8 mouse cellular contexts compared by ENCODE assay signal in the genomic region with DNA sequence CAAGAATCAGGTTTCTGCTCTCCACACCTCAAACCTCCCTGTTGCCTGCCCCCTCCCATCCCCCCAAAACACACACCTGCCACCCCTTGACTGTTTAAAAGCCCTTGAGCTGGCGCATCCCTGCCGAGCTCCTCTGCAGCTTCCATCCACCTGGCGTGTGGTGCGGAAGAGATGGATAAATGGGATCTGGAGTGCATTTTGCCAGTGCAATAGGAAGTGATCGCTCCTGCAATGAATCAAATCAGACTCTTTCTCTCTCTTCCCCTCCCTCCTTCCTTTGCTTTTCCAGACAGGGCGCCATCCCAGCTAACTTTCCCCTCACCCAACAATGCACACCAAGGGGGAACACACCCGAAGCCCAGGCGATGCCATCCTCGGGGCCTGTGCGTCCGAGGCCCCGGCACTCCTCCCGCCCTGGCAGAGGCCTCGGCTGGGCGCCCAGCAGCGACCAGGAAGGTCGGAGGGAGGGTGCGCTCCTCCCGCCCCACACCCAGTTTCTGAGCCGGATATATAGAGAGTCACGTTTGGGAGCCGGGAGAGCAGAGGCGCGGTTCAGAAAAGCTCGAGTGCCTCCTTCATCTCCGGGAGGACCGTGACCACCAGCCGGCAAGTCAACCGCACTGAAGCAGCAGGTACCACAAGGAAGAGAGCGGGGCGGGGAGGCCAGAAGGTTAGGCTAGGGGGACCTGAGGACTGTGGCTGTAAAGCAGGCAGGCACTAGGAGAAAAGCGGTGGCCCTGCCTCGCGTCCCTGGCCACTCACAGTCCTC. TPM values are rescaled to one million over a fixed set of nuclear protein-coding genes. Genes with fewer than 3 reads are reported as not detected.
DNase-seq lines count a peak whose midpoint lies in the region; ATAC-seq and TF ChIP-seq lines count a peak whose summit lies in the region.

A gene (plus strand): TSS at position 379 of the 769 bp plus-strand sequence.

- no peak within 1 kb of the TSS for H3K27ac ChIP-seq in lung, embryonic 16.5 days (ENCODE audit: low read length)
- no peak within 1 kb of the TSS for H3K27ac ChIP-seq in heart, embryonic 14.5 days (replicated peaks in 1 of 2; ENCODE audit: control insufficient read depth in 1 of 2, insufficient read depth in 1 of 2, low read depth in 2 of 2, low read length in 2 of 2)
- peak within 1 kb of the TSS; percentile 83 for H3K27ac ChIP-seq in midbrain, postnatal 0 days (ENCODE audit: low read depth, low read length)

- ATAC-seq in lung, embryonic 16.5 days (ENCODE audit: low read depth) = peak; percentile 77
- 0 out of 2 replicates have a peak, but pooled peaks have one; percentile 11 for ATAC-seq in common myeloid progenitor, adult 5-6 weeks (replicated peaks; ENCODE audit: low read depth, poor library complexity, severe bottlenecking)
- no peak for ATAC-seq in heart, embryonic 14.5 days (ENCODE audit: insufficient number of reproducible peaks, insufficient read depth, low FRiP score, low read depth)
- peak; percentile 85 for ATAC-seq in midbrain, postnatal 0 days (ENCODE audit: low FRiP score)
- no peak for ATAC-seq in activated CD4-positive, CD25-positive, alpha-beta regulatory T cell, adult 4 months

- DNase-seq in lung, adult 18-20 months = no peak
- DNase-seq in left cerebral cortex, adult 18-20 months (ENCODE audit: low spot score in 2 of 2) = peak; percentile 28 to 45
- peak; percentile 47 for DNase-seq in midbrain, postnatal 0 days (ENCODE audit: low spot score)
- DNase-seq in thymus, postnatal 10 days (ENCODE audit: low spot score in 2 of 2) = no peak

- peak within 1 kb of the TSS; percentile 51 for H3K4me3 ChIP-seq in lung, embryonic 16.5 days (ENCODE audit: low read length)
- H3K4me3 ChIP-seq in heart, embryonic 14.5 days (ENCODE audit: control insufficient read depth in 1 of 2, insufficient read depth in 1 of 2, low read depth in 1 of 2, low read length in 2 of 2) = peak within 1 kb of the TSS; percentile 30 to 39
- peak within 1 kb of the TSS; percentile 56 for H3K4me3 ChIP-seq in midbrain, postnatal 0 days (ENCODE audit: low read depth, low read length)

- 2% methylated on average over 34 of the region's 34 CpGs for WGBS in lung, embryonic 16.5 days
- whole genome bisulfite sequencing in heart, embryonic 14.5 days = 3% methylated on average over 34 of the region's 34 CpGs
- 3% methylated on average over 34 of the region's 34 CpGs for WGBS in midbrain, postnatal 0 days

- TF ChIP-seq CTCF in midbrain, postnatal 0 days (IDR thresholded peaks at IDR 0.05) = no peak

- peaks cover 4% of the 10 kb centered on the region; the same call in 1 of the 2 replicates for H3K27me3 ChIP-seq in lung, embryonic 16.5 days (ENCODE audit: control insufficient read depth, insufficient read depth, low read depth, low read length)
- peaks cover 22% of the 10 kb centered on the region for H3K27me3 ChIP-seq in heart, embryonic 14.5 days (ENCODE audit: control insufficient read depth, insufficient read depth, low read length)
- no peaks in the 10 kb centered on the region for H3K27me3 ChIP-seq in midbrain, postnatal 0 days (ENCODE audit: insufficient read depth, low read length)

- H3K9ac ChIP-seq in lung, embryonic 16.5 days (ENCODE audit: low read length) = peak within 1 kb of the TSS; percentile 69
- peak within 1 kb of the TSS; percentile 56; the same call in 1 of the 2 replicates for H3K9ac ChIP-seq in heart, embryonic 14.5 days (ENCODE audit: low read length)
- peak within 1 kb of the TSS; percentile 84 for H3K9ac ChIP-seq in midbrain, postnatal 0 days (replicated peaks; ENCODE audit: low read length, poor library complexity, severe bottlenecking)

- H3K36me3 ChIP-seq in lung, embryonic 16.5 days (ENCODE audit: control insufficient read depth, insufficient read depth, low read length) = no peaks in the 10 kb centered on the region
- no peaks in the 10 kb centered on the region for H3K36me3 ChIP-seq in heart, embryonic 14.5 days (ENCODE audit: control insufficient read depth, insufficient read depth, low read length)
- H3K36me3 ChIP-seq in midbrain, postnatal 0 days (ENCODE audit: insufficient read depth, low read length) = no peaks in the 10 kb centered on the region

- no peaks in the 10 kb centered on the region for H3K4me1 ChIP-seq in lung, embryonic 16.5 days (replicated peaks; ENCODE audit: control insufficient read depth, insufficient read depth, low read length)
- H3K4me1 ChIP-seq in heart, embryonic 14.5 days (ENCODE audit: control insufficient read depth in 2 of 2, insufficient read depth in 2 of 2, low read length in 2 of 2) = no peaks in the 10 kb centered on the region; a peak in 1 of 4 replicates
- H3K4me1 ChIP-seq in midbrain, postnatal 0 days (ENCODE audit: insufficient read depth, low read length) = peaks cover 7% of the 10 kb centered on the region; the same call in 1 of the 2 replicates

- H3K4me2 ChIP-seq in lung, embryonic 16.5 days (ENCODE audit: low read depth, low read length) = peak within 1 kb of the TSS; percentile 86
- H3K4me2 ChIP-seq in heart, embryonic 14.5 days (ENCODE audit: low read length) = peak within 1 kb of the TSS; percentile 84
- H3K4me2 ChIP-seq in midbrain, postnatal 0 days (ENCODE audit: low read depth, low read length, poor library complexity, severe bottlenecking) = peak within 1 kb of the TSS; percentile 77

- no peaks in the 10 kb centered on the region for H3K9me3 ChIP-seq in lung, embryonic 16.5 days (ENCODE audit: control insufficient read depth, low read length)
- no peaks in the 10 kb centered on the region for H3K9me3 ChIP-seq in heart, embryonic 14.5 days (ENCODE audit: control insufficient read depth, low read length)
- no peaks in the 10 kb centered on the region for H3K9me3 ChIP-seq in midbrain, postnatal 0 days (ENCODE audit: low read length)

RNA-seq across cellular contexts. Expression of the gene that starts here (rescaled TPM):
- polyA plus RNA-seq in lung, embryonic 16.5 days (2015; fragmentation: Nextera tagmentation; extraction: Ambion mirVana) = 5.9 and 6.8 TPM in 2 replicates
- total RNA-seq in common myeloid progenitor, adult 5-6 weeks (2017) = 0.10 and 0.91 TPM in 2 replicates
- 1.4 and 1.6 TPM in 2 replicates for polyA plus RNA-seq in heart, embryonic 14.5 days (2014; fragmentation: Nextera tagmentation; extraction: Ambion mirVana)
- total RNA-seq in left cerebral cortex, adult 18-20 months (2021) = 10 to 100 TPM; 19.4 to 20.1 TPM
- total RNA-seq in midbrain, postnatal 0 days (2014; rRNA removed) = 39.8 and 40.2 TPM in 2 replicates
- 34.9 and 35.2 TPM in 2 replicates for polyA plus RNA-seq in midbrain, postnatal 0 days (2015; fragmentation: Nextera tagmentation; extraction: Ambion mirVana)
- polyA plus RNA-seq in activated CD4-positive, CD25-positive, alpha-beta regulatory T cell, adult 4 months (2017; shearing (Covaris generic)) = 1 to 10 TPM; 2.7 to 3.0 TPM

Comparison
In these comparisons a context has a peak if more than half of its experiments do, and no peak if none do; other contexts are left out.
1. RNA of the gene that starts here (total RNA-seq): 39.8 to 40.2 TPM in midbrain, postnatal 0 days and 19.4 to 20.1 TPM in left cerebral cortex, adult 18-20 months; 0.10 to 0.91 TPM in common myeloid progenitor, adult 5-6 weeks; every median in the first group is over 10 times any median in the second.
2. Peak in ATAC-seq in common myeloid progenitor, adult 5-6 weeks; RNA of the gene not detected or under 1 TPM.
3. ATAC-seq: peak in lung, embryonic 16.5 days (single experiment) and midbrain, postnatal 0 days (single experiment); none in heart, embryonic 14.5 days (single experiment) and activated CD4-positive, CD25-positive, alpha-beta regulatory T cell, adult 4 months (single experiment).
4. DNase-seq: peak in left cerebral cortex, adult 18-20 months (2 of 2) and midbrain, postnatal 0 days (single experiment); none in lung, adult 18-20 months (0 of 2) and thymus, postnatal 10 days (0 of 2).
5. Peak in every context shown above with its lines, with median percentiles within 50 percentile points of each other: H3K4me2 ChIP-seq, H3K4me3 ChIP-seq and H3K9ac ChIP-seq.